Mouse (Mus musculus) heart, postnatal 25 days (tissue): ENCODE data around the gene Psmd2. TPM values are rescaled to one million over a fixed set of nuclear protein-coding genes. Genes with fewer than 3 reads are reported as not detected.

Experiments
- microRNA-seq: library from miRNA; unstranded; fragments of <30 nt; microRNA quantifications from one replicate; pipeline ENCODE4 v1.2.0, GENCODE M21; 2022
- total RNA-seq, 2 experiments: library from RNA; stranded (reverse); gene quantifications; 2 replicates each; pipeline ENCODE4 v1.2.3; 2021

Psmd2 gene
- total RNA-seq, 2 experiments from 2014 or later, result 190 to 201 TPM

Small RNA genes lying within 50 kb of the gene (microRNA-seq; reads per million reads assigned to microRNA genes)
- gene Mir1224, result 1.1 reads per million

Other genes starting within 250 kb of the Psmd2 start
- 10 to 100 TPM; 30.6 to 34.8 TPM for gene Abcc5, start 225.3 kb upstream of the Psmd2 start, total RNA-seq
- gene Eif2b5, start 152.8 kb upstream of the Psmd2 start, total RNA-seq, result 10 to 100 TPM; 52.4 to 59.1 TPM
- gene Dvl3, start 134.7 kb upstream of the Psmd2 start, total RNA-seq, result 10 to 100 TPM; 44.9 to 46.8 TPM
- gene Ap2m1, start 116.2 kb upstream of the Psmd2 start, total RNA-seq, result 100 to 1,000 TPM; 201 to 215 TPM
- 10 to 100 TPM; 64.9 to 69.4 TPM for gene Abcf3, start 103.1 kb upstream of the Psmd2 start, total RNA-seq
- gene Vwa5b2, start 62.2 kb upstream of the Psmd2 start, total RNA-seq, result under 1 TPM; 0.20 to 0.23 TPM
- 1 to 10 TPM; 5.6 to 6.4 TPM for gene Eef1akmt4, start 40.1 kb upstream of the Psmd2 start, total RNA-seq
- gene Gm49333, start 40.0 kb upstream of the Psmd2 start, total RNA-seq, result under 1 TPM in 1 of 2 experiments, not detected in 1; 0.16 TPM
- 10 to 100 TPM; 11.5 to 12.1 TPM for gene Alg3, start 39.9 kb upstream of the Psmd2 start, total RNA-seq
- gene Camk2n2, start 30.4 kb upstream of the Psmd2 start, total RNA-seq, result under 1 TPM; 0.65 to 0.73 TPM
- gene Ece2, start 21.8 kb upstream of the Psmd2 start, total RNA-seq, result under 1 TPM; 0.56 to 0.57 TPM
- 100 to 1,000 TPM; 388 to 397 TPM for gene Eif4g1, start 16.7 kb downstream of the Psmd2 start, total RNA-seq
- gene Fam131a, start 41.6 kb downstream of the Psmd2 start, total RNA-seq, result 10 to 100 TPM; 28.3 to 31.4 TPM
- gene Polr2h, start 66.0 kb downstream of the Psmd2 start, total RNA-seq, result 10 to 100 TPM in 1 of 2 experiments, 1 to 10 TPM in 1; 9.0 to 10.5 TPM
- 1 to 10 TPM; 1.5 to 2.1 TPM for gene Clcn2, start 66.1 kb downstream of the Psmd2 start, total RNA-seq
- 1 to 10 TPM; 2.0 to 2.7 TPM for gene Chrd, start 81.5 kb downstream of the Psmd2 start, total RNA-seq
- under 1 TPM in 1 of 2 experiments, not detected in 1; 0.50 TPM for gene Thpo, start 82.9 kb downstream of the Psmd2 start, total RNA-seq